Mouse (Mus musculus) lung, postnatal 0 days (tissue): ENCODE measurements around the gene Nrp2.

Experiments
- CTCF ChIP-seq: IDR thresholded peaks from 2 replicates; pipeline ENCODE4 v1.5.1; 2016; ENCODE audit warnings: antibody characterized with exemption, mild to moderate bottlenecking
- EP300 ChIP-seq: IDR thresholded peaks from 2 replicates; pipeline ENCODE4 v1.6.1; 2016; ENCODE audit warnings: antibody characterized with exemption, mild to moderate bottlenecking, control low read depth

GRCm38 (mm10) chr1:62738165-62738564 lies 35.1 kb downstream of the Nrp2 start:
- TF ChIP-seq CTCF (no peak), EP300 (no peak)
